Mouse (Mus musculus) intestine, postnatal 0 days (tissue): Measurements from ENCODE around the gene Adsl. TPM values are rescaled to one million over a fixed set of nuclear protein-coding genes. Genes with fewer than 3 reads are reported as not detected.

Source experiments
- ATAC-seq: fragments of 200-750 bp; cut with Nextera tagmentation; 2 replicates; pipeline ENCODE4 v1.8.0; 2017; ENCODE audit warnings: mild to moderate bottlenecking, moderate TSS enrichment, moderate library complexity
- H3K27ac ChIP-seq: fragments of 300-500 bp; sonication (generic); 2 replicates; pipeline ENCODE4 v1.5.1; 2014; ENCODE audit warnings: mild to moderate bottlenecking, low read depth, low read length, moderate library complexity
- H3K27me3 ChIP-seq: fragments of 300-500 bp; sonication (generic); replicated peaks from 2 replicates; pipeline ENCODE4 v1.6.1; 2014; ENCODE audit warnings: low read length, mixed read lengths; ENCODE audit not compliant: control insufficient read depth, insufficient read depth
- H3K36me3 ChIP-seq: fragments of 300-500 bp; sonication (generic); 2 replicates; pipeline ENCODE4 v1.6.1; 2014; ENCODE audit warnings: mild to moderate bottlenecking, moderate library complexity; ENCODE audit not compliant: control insufficient read depth, insufficient read depth
- H3K4me1 ChIP-seq: fragments of 300-500 bp; sonication (generic); replicated peaks from 2 replicates; pipeline ENCODE4 v1.6.1; 2014; ENCODE audit warnings: antibody characterized with exemption, low read length, mixed read lengths; ENCODE audit not compliant: control insufficient read depth, insufficient read depth
- H3K4me2 ChIP-seq: fragments of 300-500 bp; sonication (generic); replicated peaks from 2 replicates; pipeline ENCODE4 v1.6.1; 2014; ENCODE audit warnings: low read depth, mild to moderate bottlenecking, moderate library complexity
- H3K4me3 ChIP-seq: fragments of 300-500 bp; sonication (generic); 2 replicates; pipeline ENCODE4 v1.5.1; 2014; ENCODE audit warnings: low read depth, low read length
- H3K9ac ChIP-seq: fragments of 300-500 bp; sonication (generic); 2 replicates; pipeline ENCODE4 v1.6.1; 2014; ENCODE audit warnings: mild to moderate bottlenecking, low read depth, low read length
- H3K9me3 ChIP-seq: fragments of 300-500 bp; sonication (generic); 2 replicates; pipeline ENCODE4 v1.6.1; 2016; ENCODE audit warnings: mixed run types; ENCODE audit not compliant: control insufficient read depth
- CTCF ChIP-seq: sonication (generic); IDR thresholded peaks from 2 replicates; pipeline ENCODE4 v1.5.1; 2016; ENCODE audit warnings: low read depth, mild to moderate bottlenecking, control low read depth, antibody characterized with exemption, moderate library complexity
- WGBS: fragments of 180-500 bp; shearing (Covaris S2); extraction: QIAGEN DNeasy Blood & Tissue Kit; methylation state at CpG from one replicate; pipeline ENCODE4 v1.1.7; 2014; 5-methylcytosine and 5-hydroxymethylcytosine counted together
- polyA plus RNA-seq: library from polyadenylated mRNA; unstranded; fragments of >200 nt; fragmentation: Nextera tagmentation; extraction: Ambion mirVana; gene quantifications from 2 replicates; pipeline ENCODE4 v1.2.1, GENCODE M21; 2015

Adsl gene
- polyA plus RNA-seq, 1 experiment from 2014 or later: 31.9 TPM

- Histone ChIP-seq H3K4me3 (no peak overlapping the region), H3K4me1 (no peaks in the 10 kb centered on the region), H3K36me3 (peaks cover 54% of the 10 kb centered on the region), H3K4me2 (no peak overlapping the region), H3K9ac (no peak overlapping the region), H3K27me3 (no peaks in the 10 kb centered on the region), H3K27ac (no peak overlapping the region), H3K9me3 (no peaks in the 10 kb centered on the region)
- ATAC-seq: no peak
- TF ChIP-seq CTCF: no peak
- WGBS: 85% methylated on average over 8 of the region's 8 CpGs
Observed at GRCm38 (mm10) chr15:81007905-81008304, 59.6 kb downstream of the Adsl start.

GRCm38 (mm10) chr15:81008689-81009123 lies 60.4 kb downstream of the Adsl start:
- 60% methylated on average over 10 of the region's 10 CpGs for WGBS
- peaks cover 55% of the 10 kb centered on the region for H3K36me3 ChIP-seq
- no peak; the same call in 1 of the 2 replicates for ATAC-seq
- no peak overlapping the region for H3K27ac ChIP-seq
- no peak overlapping the region for H3K4me2 ChIP-seq
- TF ChIP-seq CTCF: peak; percentile 76
- no peaks in the 10 kb centered on the region for H3K27me3 ChIP-seq
- H3K4me1 ChIP-seq: no peaks in the 10 kb centered on the region
- no peaks in the 10 kb centered on the region for H3K9me3 ChIP-seq
- no peak overlapping the region for H3K4me3 ChIP-seq
- H3K9ac ChIP-seq: no peak overlapping the region

GRCm38 (mm10) chr15:81010114-81010513 lies 61.8 kb downstream of the Adsl start:
- Histone ChIP-seq H3K36me3 (peaks cover 59% of the 10 kb centered on the region), H3K4me3 (no peak overlapping the region), H3K9me3 (no peaks in the 10 kb centered on the region), H3K4me2 (no peak overlapping the region), H3K27me3 (no peaks in the 10 kb centered on the region), H3K9ac (no peak overlapping the region), H3K27ac (no peak overlapping the region), H3K4me1 (no peaks in the 10 kb centered on the region)
- TF ChIP-seq CTCF: no peak
- ATAC-seq: no peak
- 86% methylated on average over 7 of the region's 7 CpGs for WGBS

- Histone ChIP-seq H3K9me3 (no peaks in the 10 kb centered on the region), H3K4me1 (no peaks in the 10 kb centered on the region), H3K36me3 (peaks cover 69% of the 10 kb centered on the region), H3K9ac (no peak overlapping the region), H3K27ac (no peak overlapping the region; the same call in 1 of the 2 replicates), H3K4me3 (no peak overlapping the region), H3K27me3 (no peaks in the 10 kb centered on the region), H3K4me2 (no peak overlapping the region)
- WGBS: 52% methylated on average over 3 of the region's 3 CpGs
- TF ChIP-seq CTCF: no peak
- no peak for ATAC-seq
Observed at GRCm38 (mm10) chr15:81011523-81011922, 63.2 kb downstream of the Adsl start.

GRCm38 (mm10) chr15:81012359-81012758 lies 64.1 kb downstream of the Adsl start:
- Histone ChIP-seq H3K4me2 (no peak overlapping the region), H3K9ac (no peak overlapping the region), H3K27me3 (no peaks in the 10 kb centered on the region), H3K4me3 (no peak overlapping the region), H3K9me3 (no peaks in the 10 kb centered on the region), H3K27ac (no peak overlapping the region), H3K4me1 (no peaks in the 10 kb centered on the region), H3K36me3 (peaks cover 76% of the 10 kb centered on the region)
- 90% methylated on average over 4 of the region's 4 CpGs for WGBS
- ATAC-seq: no peak
- TF ChIP-seq CTCF: no peak

GRCm38 (mm10) chr15:81013186-81013585 lies 64.9 kb downstream of the Adsl start:
- TF ChIP-seq CTCF: no peak
- Histone ChIP-seq H3K36me3 (peaks cover 78% of the 10 kb centered on the region), H3K4me1 (no peaks in the 10 kb centered on the region), H3K27me3 (no peaks in the 10 kb centered on the region), H3K27ac (no peak overlapping the region), H3K9me3 (no peaks in the 10 kb centered on the region), H3K4me2 (no peak overlapping the region), H3K4me3 (no peak overlapping the region), H3K9ac (no peak overlapping the region)
- WGBS: 88% methylated on average over 7 of the region's 7 CpGs
- ATAC-seq: no peak
